ENCODE assay signal across 8 mouse cellular contexts in genomic region chr13:55190121-55190868, GRCm38 (mm10). TPM values are rescaled to one million over a fixed set of nuclear protein-coding genes. Genes with fewer than 3 reads are reported as not detected.
A peak's percentile ranks its signal among the peaks of the same experiment; 100 is the strongest.
DNase-seq lines count a peak whose midpoint lies in the region; ATAC-seq and TF ChIP-seq lines count a peak whose summit lies in the region.

No protein-coding gene starts in this region.

- peak overlapping the region; percentile 93 for H3K27ac ChIP-seq in forebrain, embryonic 13.5 days

- peak; percentile 100 for DNase-seq in ES-CJ7 (ENCODE audit: low read depth, low spot score)
- DNase-seq in heart, postnatal 10 days, result peak; percentile 96
- DNase-seq in large intestine, adult 2 months (ENCODE audit: low read depth, low spot score), result peak; percentile 97
- peak; percentile 93 for DNase-seq in lung, adult 2 months
- peak; percentile 86 to 88 for DNase-seq in thymus, adult 18-20 months

- intact Hi-C loops in heart, postnatal 10 days (cut with DNase I), result no loop called here

- WGBS in forebrain, embryonic 13.5 days, result 2% methylated on average over 34 of the region's 34 CpGs
- 2% methylated on average over 34 of the region's 34 CpGs for WGBS in large intestine, adult 2 months
- 3% methylated on average over 34 of the region's 34 CpGs for WGBS in lung, adult 2 months

- peak; percentile 71; the same call in 1 of the 2 replicates for TF ChIP-seq POLR2A in lung, adult 2 months (IDR thresholded peaks at IDR 0.05; ENCODE audit: borderline replicate concordance, extremely low read depth, low read depth, low read length)

- H3K4me2 ChIP-seq in forebrain, embryonic 13.5 days, result peak overlapping the region; percentile 83

- H3K9me3 ChIP-seq in forebrain, embryonic 13.5 days (replicated peaks), result no peaks in the 10 kb centered on the region

- peak; percentile 99 for ATAC-seq in cerebellum, adult (ENCODE audit: insufficient number of reproducible peaks, low FRiP score, low TSS enrichment)
- peak; percentile 100 for ATAC-seq in forebrain, embryonic 13.5 days
- ATAC-seq in neutrophil, adult 5-6 weeks (ENCODE audit: extremely low read depth, insufficient number of reproducible peaks, low FRiP score, poor library complexity, severe bottlenecking), result peak; percentile 100

- TF ChIP-seq CTCF in lung, adult 2 months (IDR thresholded peaks at IDR 0.05; ENCODE audit: insufficient read depth, low read length), result peak; percentile 60

- no peaks in the 10 kb centered on the region for H3K27me3 ChIP-seq in forebrain, embryonic 13.5 days

- no peaks in the 10 kb centered on the region for H3K36me3 ChIP-seq in forebrain, embryonic 13.5 days (ENCODE audit: poor library complexity, severe bottlenecking)

- H3K4me1 ChIP-seq in forebrain, embryonic 13.5 days, result peaks cover 12% of the 10 kb centered on the region
- H3K4me1 ChIP-seq in lung, adult 2 months (ENCODE audit: control insufficient read depth, insufficient read depth, low read length), result peaks cover 5% of the 10 kb centered on the region

- H3K4me3 ChIP-seq in forebrain, embryonic 13.5 days, result peak overlapping the region; percentile 47
- H3K4me3 ChIP-seq in lung, adult 2 months (replicated peaks; ENCODE audit: extremely low read depth, low read depth, low read length), result peak overlapping the region; percentile 78

- H3K9ac ChIP-seq in forebrain, embryonic 13.5 days, result peak overlapping the region; percentile 79

RNA-seq across cellular contexts. Expression of gene Nsd1, which starts 19.3 kb away (rescaled TPM):
- polyA plus RNA-seq in forebrain, embryonic 13.5 days (2015; fragmentation: Nextera tagmentation; extraction: Ambion mirVana), result 70.7 and 77.2 TPM in 2 replicates
- 10 to 100 TPM; 88.2 to 97.9 TPM for total RNA-seq in heart, postnatal 10 days (2021)
- polyA plus RNA-seq in large intestine, adult 2 months (2012; rRNA removed), result 11.7 and 21.0 TPM in 2 replicates
- polyA plus RNA-seq in lung, adult 2 months (2012; rRNA removed), result 16.7 and 21.6 TPM in 2 replicates
- 211 and 232 TPM in 2 replicates for total RNA-seq in neutrophil, adult 5-6 weeks (2017)

RNA-seq across cellular contexts. Expression of gene Fgfr4, which starts 37.9 kb away (rescaled TPM):
- 0.25 and 0.48 TPM in 2 replicates for polyA plus RNA-seq in forebrain, embryonic 13.5 days (2015; fragmentation: Nextera tagmentation; extraction: Ambion mirVana)
- total RNA-seq in heart, postnatal 10 days (2021), result under 1 TPM; 0.30 to 0.53 TPM
- polyA plus RNA-seq in large intestine, adult 2 months (2012; rRNA removed), result 5.0 and 7.0 TPM in 2 replicates
- polyA plus RNA-seq in lung, adult 2 months (2012; rRNA removed), result 63.3 TPM in 2 replicates
- total RNA-seq in neutrophil, adult 5-6 weeks (2017), result not detected in 2 replicates

RNA-seq across cellular contexts. Expression of gene Gm17617, which starts 56.9 kb away (rescaled TPM):
- not detected in 2 replicates for polyA plus RNA-seq in forebrain, embryonic 13.5 days (2015; fragmentation: Nextera tagmentation; extraction: Ambion mirVana)
- total RNA-seq in heart, postnatal 10 days (2021), result not detected
- polyA plus RNA-seq in large intestine, adult 2 months (2012; rRNA removed), result not detected in 2 replicates
- not detected in 2 replicates for polyA plus RNA-seq in lung, adult 2 months (2012; rRNA removed)
- total RNA-seq in neutrophil, adult 5-6 weeks (2017), result not detected in 2 replicates

Comparison
In these comparisons a context has a peak if more than half of its experiments do, and no peak if none do; other contexts are left out.
1. Peak in every context shown above with its lines: DNase-seq, ATAC-seq, H3K4me3 ChIP-seq and H3K27ac ChIP-seq.